Mouse (Mus musculus) stomach, postnatal 0 days (tissue): ENCODE results near the gene Arrb2. TPM values are rescaled to one million over a fixed set of nuclear protein-coding genes. Genes with fewer than 3 reads are reported as not detected.

Source experiments
- ATAC-seq: fragments of 200-750 bp; cut with Nextera tagmentation; 2 replicates; pipeline ENCODE4 v1.8.0; 2017; ENCODE audit not compliant: low FRiP score, low TSS enrichment
- DNase-seq: peaks from one replicate; pipeline ENCODE4 v3.0.0-alpha.2; 2016; ENCODE audit warnings: low spot score
- H3K27ac ChIP-seq: fragments of 300-500 bp; sonication (generic); replicated peaks from 2 replicates; pipeline ENCODE4 v1.5.1; 2014; ENCODE audit warnings: mild to moderate bottlenecking, control low read depth
- H3K27me3 ChIP-seq: fragments of 300-500 bp; sonication (generic); 2 replicates; pipeline ENCODE4 v1.6.1; 2014; ENCODE audit warnings: low read length; ENCODE audit not compliant: control insufficient read depth, insufficient read depth
- H3K36me3 ChIP-seq: fragments of 300-500 bp; sonication (generic); 2 replicates; pipeline ENCODE4 v1.6.1; 2014; ENCODE audit warnings: low read length, mixed read lengths; ENCODE audit not compliant: control insufficient read depth, insufficient read depth
- H3K4me1 ChIP-seq: fragments of 300-500 bp; sonication (generic); replicated peaks from 2 replicates; pipeline ENCODE4 v1.6.1; 2014; ENCODE audit warnings: antibody characterized with exemption; ENCODE audit not compliant: control insufficient read depth, insufficient read depth
- H3K4me2 ChIP-seq: fragments of 300-500 bp; sonication (generic); replicated peaks from 2 replicates; pipeline ENCODE4 v1.6.1; 2014; ENCODE audit warnings: low read depth, mild to moderate bottlenecking, control low read depth, moderate library complexity
- H3K4me3 ChIP-seq: fragments of 300-500 bp; sonication (generic); 2 replicates; pipeline ENCODE4 v1.5.1; 2014; ENCODE audit warnings: low read depth, low read length, control low read depth
- H3K9ac ChIP-seq: fragments of 300-500 bp; sonication (generic); 2 replicates; pipeline ENCODE4 v1.6.1; 2014; ENCODE audit warnings: mild to moderate bottlenecking, low read length, control low read depth, mixed read lengths
- H3K9me3 ChIP-seq: fragments of 300-500 bp; sonication (generic); 2 replicates; pipeline ENCODE4 v1.6.1; 2016; ENCODE audit warnings: low read length; ENCODE audit not compliant: control insufficient read depth
- CTCF ChIP-seq: IDR thresholded peaks from 2 replicates; pipeline ENCODE4 v1.5.1; 2016; ENCODE audit warnings: antibody characterized with exemption, low read depth, mild to moderate bottlenecking, moderate library complexity
- EP300 ChIP-seq: optimal IDR thresholded peaks from 2 replicates; pipeline ENCODE3; 2016; ENCODE audit warnings: antibody characterized with exemption
- WGBS: fragments of 180-500 bp; shearing (Covaris S2); extraction: QIAGEN DNeasy Blood & Tissue Kit; methylation state at CpG from one replicate; pipeline ENCODE4 v1.1.7; 2014; 5-methylcytosine and 5-hydroxymethylcytosine counted together
- polyA plus RNA-seq: library from polyadenylated mRNA; unstranded; fragments of >200 nt; fragmentation: Nextera tagmentation; extraction: Ambion mirVana; gene quantifications from 2 replicates; pipeline ENCODE4 v1.2.1, GENCODE M21; 2015

Arrb2 gene
- polyA plus RNA-seq, 1 experiment from 2014 or later, result 9.5 TPM

DNA sequence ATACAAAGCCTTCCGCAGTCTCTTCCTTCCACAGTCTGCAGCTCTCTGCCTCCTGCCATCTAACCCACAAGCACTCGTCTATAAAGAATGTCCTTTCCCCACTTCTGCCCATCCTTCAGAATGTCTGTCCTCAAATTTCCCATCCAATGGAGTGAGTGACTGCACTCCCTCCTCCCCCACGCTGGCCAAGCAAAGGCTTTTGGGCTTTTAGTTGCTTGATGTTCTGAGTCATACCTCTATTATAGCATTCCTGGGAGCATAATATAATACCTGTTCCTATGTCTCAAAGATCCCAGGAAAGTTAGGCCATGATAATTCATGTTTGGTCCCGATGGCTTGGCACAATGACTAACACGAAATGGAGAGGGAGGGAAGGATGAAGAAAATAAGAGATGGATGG, 861 bp upstream of the Arrb2 start:
- peak overlapping the region; percentile 69; the same call in 1 of the 2 replicates for H3K4me3 ChIP-seq
- 27% methylated on average over 5 of the region's 5 CpGs for WGBS
- no peaks in the 10 kb centered on the region for H3K36me3 ChIP-seq
- TF ChIP-seq EP300, result no peak
- TF ChIP-seq CTCF, result no peak
- H3K27me3 ChIP-seq, result no peaks in the 10 kb centered on the region
- H3K4me1 ChIP-seq, result no peaks in the 10 kb centered on the region
- ATAC-seq (no peak), DNase-seq (no peak)
- no peaks in the 10 kb centered on the region for H3K9me3 ChIP-seq
- H3K27ac ChIP-seq, result 0 out of 2 replicates have a peak overlapping the region, but pooled peaks have one; percentile 18
- peak overlapping the region; percentile 91; the same call in 1 of the 2 replicates for H3K4me2 ChIP-seq
- H3K9ac ChIP-seq, result no peak overlapping the region

- TF ChIP-seq CTCF, result no peak
- TF ChIP-seq EP300, result no peak
- WGBS, result 6% methylated on average over 15 of the region's 15 CpGs
- peak overlapping the region; percentile 73 for H3K27ac ChIP-seq
- peak overlapping the region; percentile 79 for H3K9ac ChIP-seq
- no peaks in the 10 kb centered on the region for H3K27me3 ChIP-seq
- H3K9me3 ChIP-seq, result no peaks in the 10 kb centered on the region
- DNase-seq (no peak), ATAC-seq (no peak; the same call in 1 of the 2 replicates)
- peak overlapping the region; percentile 91 for H3K4me2 ChIP-seq
- no peaks in the 10 kb centered on the region for H3K36me3 ChIP-seq
- peak overlapping the region; percentile 69 for H3K4me3 ChIP-seq
- no peaks in the 10 kb centered on the region for H3K4me1 ChIP-seq
These were observed 597 bp downstream of the Arrb2 start for GRCm38 (mm10) chr11:70432895-70433568.

DNA sequence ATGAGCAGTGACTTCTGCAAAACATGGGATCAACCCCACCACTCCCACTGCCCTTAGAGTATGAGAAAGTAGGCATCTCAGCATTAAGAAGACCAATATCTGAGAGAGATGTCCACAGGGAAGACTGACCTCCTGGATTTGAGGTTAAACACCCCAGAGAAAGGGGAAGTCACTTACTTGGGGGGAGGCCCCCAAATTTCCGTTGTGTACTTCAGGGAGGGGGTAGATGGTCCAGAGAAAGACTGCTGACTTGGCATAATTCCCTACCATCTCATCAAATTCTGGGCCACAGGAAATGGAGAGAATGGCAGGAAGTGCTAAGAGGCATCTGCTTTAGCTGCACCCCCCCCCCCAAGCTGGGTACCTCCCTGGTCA, 1.1 kb downstream of the Arrb2 start:
- no peak for TF ChIP-seq EP300
- no peak for TF ChIP-seq CTCF
- Histone ChIP-seq H3K9me3 (no peaks in the 10 kb centered on the region), H3K4me1 (no peaks in the 10 kb centered on the region), H3K36me3 (no peaks in the 10 kb centered on the region), H3K4me2 (peak overlapping the region; percentile 91), H3K9ac (no peak overlapping the region), H3K27me3 (no peaks in the 10 kb centered on the region), H3K4me3 (no peak overlapping the region), H3K27ac (no peak overlapping the region)
- DNase-seq (no peak), ATAC-seq (no peak)
- WGBS, result 42% methylated on average over 1 of the region's 1 CpGs

DNA sequence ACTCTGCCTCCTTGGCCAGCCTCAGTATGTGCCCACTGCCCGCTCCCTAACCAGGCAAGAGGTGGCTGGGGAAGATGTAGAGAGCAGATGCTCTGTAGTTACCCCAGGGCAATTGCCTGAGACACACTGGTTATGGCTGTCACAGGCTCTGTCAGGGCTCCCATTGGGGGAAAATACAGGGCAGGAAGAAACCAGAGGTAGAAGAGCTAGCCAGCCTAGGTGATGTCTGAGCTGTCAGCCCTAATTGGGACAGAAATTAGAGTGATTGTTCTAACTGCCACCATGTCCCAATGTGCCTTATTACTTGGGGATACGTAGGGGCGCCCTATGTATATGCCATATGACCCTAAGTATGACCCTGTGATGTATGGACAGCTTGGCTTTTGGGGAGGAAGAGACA, 1.5 kb downstream of the Arrb2 start:
- H3K36me3 ChIP-seq, result 0 out of 2 replicates have a peak, but pooled peaks cover under 1% of the 10 kb centered on the region
- DNase-seq, result no peak

GRCm38 (mm10) chr11:70435476-70435875, 3.0 kb downstream of the Arrb2 start:
- Histone ChIP-seq H3K9me3 (no peaks in the 10 kb centered on the region), H3K27me3 (no peaks in the 10 kb centered on the region), H3K9ac (no peak overlapping the region), H3K36me3 (0 out of 2 replicates have a peak, but pooled peaks cover 3% of the 10 kb centered on the region), H3K27ac (no peak overlapping the region), H3K4me3 (no peak overlapping the region), H3K4me2 (no peak overlapping the region), H3K4me1 (no peaks in the 10 kb centered on the region)
- TF ChIP-seq EP300, result no peak
- no peak for TF ChIP-seq CTCF
- no peak for DNase-seq
- ATAC-seq, result no peak
- WGBS, result 57% methylated on average over 5 of the region's 5 CpGs

More for the DNA sequence above, 1.5 kb downstream of the Arrb2 start:
- Histone ChIP-seq H3K9me3 (no peaks in the 10 kb centered on the region), H3K27ac (no peak overlapping the region), H3K4me2 (peak overlapping the region; percentile 91; the same call in 1 of the 2 replicates), H3K4me1 (no peaks in the 10 kb centered on the region), H3K27me3 (no peaks in the 10 kb centered on the region), H3K9ac (no peak overlapping the region), H3K4me3 (no peak overlapping the region)
- TF ChIP-seq EP300 (no peak), CTCF (no peak)
- ATAC-seq, result no peak
- WGBS, result 91% methylated on average over 3 of the region's 3 CpGs

- no peaks in the 10 kb centered on the region for H3K27me3 ChIP-seq
- TF ChIP-seq EP300 (no peak), CTCF (no peak)
- H3K4me2 ChIP-seq, result no peak overlapping the region
- WGBS, result 70% methylated on average over 6 of the region's 6 CpGs
- H3K9me3 ChIP-seq, result no peaks in the 10 kb centered on the region
- no peak overlapping the region for H3K9ac ChIP-seq
- H3K36me3 ChIP-seq, result 0 out of 2 replicates have a peak, but pooled peaks cover 3% of the 10 kb centered on the region
- no peak for ATAC-seq
- no peaks in the 10 kb centered on the region for H3K4me1 ChIP-seq
- no peak overlapping the region for H3K4me3 ChIP-seq
- H3K27ac ChIP-seq, result no peak overlapping the region
- DNase-seq, result peak; percentile 43
These were observed 5.0 kb downstream of the Arrb2 start for GRCm38 (mm10) chr11:70437426-70437825.
